Mouse (Mus musculus) T-helper 17 cell (primary cell): ENCODE measurements around the gene Plekhg1.

Experiments used
- in situ Hi-C, 2 experiments: fragments of 300-600 bp; cut with MboI, MseI; formaldehyde crosslinking; loops; 1 replicate in 1 of 2; 2 replicates in 1 of 2; pipeline ENCODE4 v1.15.1; 2025; ENCODE audit warnings: high pct_unique_total_duplicates in 2 of 2

Plekhg1 gene

DNA sequence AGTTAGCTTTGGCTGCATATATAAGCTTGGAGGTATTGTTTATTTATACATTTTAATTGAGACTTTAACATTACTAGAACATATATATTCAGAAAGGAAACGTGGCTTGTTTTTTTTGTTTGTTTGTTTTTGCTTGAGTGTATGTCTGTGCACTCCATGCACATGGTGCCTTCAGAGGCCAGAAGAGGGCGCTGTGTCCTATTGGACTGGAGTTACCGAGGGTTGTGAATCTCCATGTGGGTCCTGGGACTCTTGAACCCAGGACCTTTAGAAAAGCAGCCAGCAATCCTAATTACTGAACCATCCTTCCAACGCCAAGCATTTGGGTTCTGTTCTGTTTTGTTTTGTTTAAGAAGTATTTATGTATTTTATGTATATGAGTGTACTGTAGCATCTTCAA is 255.1 kb downstream of the Plekhg1 start:
- in situ Hi-C loops = loop anchor here (5.0 to 25.0 kb wide), 4 partner anchors 42 to 1817 kb away; partner anchors contain the start of genes Fbxo5 (in 1 of the 2) and Mtrf1l (in 1 of the 2)

DNA sequence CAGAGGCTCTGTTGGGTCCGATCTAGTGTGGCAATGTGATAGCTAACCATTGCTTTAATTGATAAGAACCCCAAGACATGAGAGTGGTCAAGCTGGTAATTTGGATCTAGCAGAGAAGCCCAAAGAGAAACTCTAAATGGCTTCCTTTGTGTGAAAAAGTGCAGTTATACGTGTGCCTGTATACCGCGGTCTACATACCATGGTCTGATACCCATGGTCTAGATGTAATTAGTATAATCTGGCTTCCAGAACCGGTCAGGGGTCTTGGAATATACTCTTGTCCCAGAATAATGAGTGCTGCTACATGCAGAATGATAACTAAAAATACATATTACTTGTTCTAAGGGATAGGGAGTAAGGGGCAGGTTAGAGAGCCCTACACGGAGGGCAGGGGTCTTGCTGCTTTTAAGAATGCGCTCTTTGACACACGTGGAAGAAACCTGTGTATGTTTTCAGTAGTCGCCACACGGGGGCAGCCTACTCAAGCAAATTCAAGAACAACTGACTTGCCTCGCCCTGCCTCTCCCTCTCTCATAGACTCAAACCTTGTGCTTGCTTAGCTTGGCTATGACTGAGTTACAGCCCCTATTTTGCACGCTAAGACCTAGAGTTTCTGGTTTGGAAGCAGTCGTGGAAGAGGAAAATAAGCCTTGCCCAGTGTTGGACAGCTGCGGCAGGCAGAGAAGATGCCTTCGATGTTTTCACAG is 256.2 kb downstream of the Plekhg1 start:
- in situ Hi-C loops = loop anchor here (5.0 to 25.0 kb wide), 4 partner anchors 41 to 1816 kb away; partner anchors contain the start of genes Fbxo5 (in 1 of the 2) and Mtrf1l (in 1 of the 2)

DNA sequence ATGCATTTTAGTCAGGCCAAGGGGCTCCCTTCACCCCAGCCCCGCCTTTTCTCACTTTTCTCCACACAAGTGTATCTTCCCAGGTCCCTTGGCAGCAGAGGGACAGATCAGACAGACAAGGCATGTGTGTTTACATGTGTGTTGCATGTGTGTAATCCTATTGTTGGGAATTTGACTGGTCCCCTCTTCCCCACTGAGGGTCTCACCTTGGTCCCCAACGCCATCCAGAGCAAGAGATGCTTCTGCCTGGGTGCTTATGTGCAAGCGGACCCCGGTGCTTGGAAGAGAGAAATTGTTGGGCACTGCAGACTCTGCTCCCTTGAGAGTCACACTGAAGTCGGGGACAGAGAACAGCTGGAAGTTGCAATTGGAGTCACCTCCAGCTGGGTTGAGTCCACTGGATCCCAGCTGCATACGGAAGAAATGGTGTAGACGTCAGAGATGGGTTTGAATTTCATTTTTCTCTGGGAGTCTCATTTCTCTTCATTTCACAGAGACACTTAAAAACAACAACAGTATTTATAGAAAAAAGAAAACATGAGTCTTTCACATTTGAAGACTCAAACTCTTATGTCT is 257.8 kb downstream of the Plekhg1 start:
- in situ Hi-C loops = loop anchor here (5.0 to 25.0 kb wide), 4 partner anchors 39 to 1814 kb away; partner anchors contain the start of genes Fbxo5 (in 1 of the 2) and Mtrf1l (in 1 of the 2)

DNA sequence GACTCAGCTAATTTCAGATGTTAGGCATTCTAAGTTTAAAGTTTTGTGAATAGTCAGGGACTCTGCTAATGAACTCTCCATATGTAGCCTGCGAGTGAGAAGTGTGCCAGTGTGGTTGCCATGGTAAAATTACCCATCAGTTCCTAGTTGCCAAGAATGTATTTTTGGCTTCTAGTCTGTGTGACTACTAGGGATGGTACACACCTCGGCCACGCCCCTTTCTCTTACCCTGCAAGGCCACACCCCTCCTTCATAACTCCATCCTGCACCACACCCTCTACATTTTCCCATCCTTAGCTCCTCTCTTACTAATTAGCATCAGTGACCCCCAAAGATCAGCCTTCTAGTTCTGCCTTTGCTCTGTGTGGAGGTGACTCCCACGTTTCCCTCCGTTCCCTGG is 262.5 kb downstream of the Plekhg1 start:
- in situ Hi-C loops = no loop called here

DNA sequence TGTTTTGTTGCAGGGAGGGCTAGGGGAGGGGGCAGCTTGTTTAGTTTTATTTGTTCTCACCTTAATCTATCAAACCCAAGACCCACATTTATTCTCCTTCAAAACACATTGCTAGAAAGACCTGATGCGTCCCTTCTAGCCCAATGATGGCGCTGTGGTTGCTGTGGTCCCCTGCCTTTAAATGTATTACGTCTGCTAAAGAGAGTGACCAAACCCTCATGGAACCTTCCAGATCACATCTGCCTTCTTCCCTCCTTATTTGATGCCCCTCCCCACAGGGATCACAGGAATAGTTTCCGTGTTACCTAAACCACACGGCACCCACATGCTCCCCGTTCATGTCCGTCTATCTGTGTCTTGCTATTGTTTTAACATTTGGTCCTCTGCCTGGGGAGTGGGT is 265.0 kb downstream of the Plekhg1 start:
- in situ Hi-C loops = no loop called here

DNA sequence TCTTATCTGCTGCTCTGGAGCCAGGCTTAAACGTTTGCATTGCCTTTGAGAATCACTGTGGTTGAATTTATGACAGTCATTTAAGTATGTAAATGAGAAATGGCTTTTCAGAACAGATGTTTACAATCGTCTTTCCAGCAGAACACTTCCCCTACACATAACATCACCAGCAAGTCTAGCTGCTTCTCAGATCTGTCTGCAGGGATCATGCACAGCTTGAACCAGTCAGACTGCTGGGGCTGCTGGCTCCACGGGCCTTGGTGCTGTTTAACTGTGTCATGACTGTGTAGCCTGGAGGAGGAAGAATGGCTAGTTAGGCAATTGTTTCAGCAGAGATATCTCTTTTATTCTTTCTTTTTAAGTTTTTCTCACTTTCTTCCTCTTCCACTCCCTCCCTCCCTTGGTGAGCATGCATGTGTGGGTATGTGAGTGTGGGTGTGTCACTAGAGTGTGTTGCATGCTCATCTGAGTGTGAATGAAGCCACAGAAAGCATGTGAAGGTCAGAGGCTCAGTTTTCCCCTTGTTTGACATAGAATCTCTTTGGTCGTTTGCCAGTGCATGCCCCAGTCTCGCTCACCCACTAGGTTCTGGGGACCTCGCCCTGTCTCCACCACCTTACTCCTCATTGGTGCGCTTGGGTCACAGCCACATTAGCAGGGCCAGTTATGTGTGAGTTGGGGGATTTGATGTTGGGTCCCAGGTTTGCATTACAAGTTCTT is 266.3 kb downstream of the Plekhg1 start:
- in situ Hi-C loops = no loop called here
